Mouse (Mus musculus) limb, embryonic 11.5 days (tissue): ENCODE results near the gene Lhfp. TPM values are rescaled to one million over a fixed set of nuclear protein-coding genes. Genes with fewer than 3 reads are reported as not detected.

ENCODE experiments used
- ATAC-seq: fragments of 200-750 bp; cut with Nextera tagmentation; 2 replicates; pipeline ENCODE4 v1.8.0; 2017; ENCODE audit warnings: low read depth; ENCODE audit not compliant: insufficient number of reproducible peaks, low FRiP score, low TSS enrichment
- DNase-seq: peaks from one replicate; pipeline ENCODE4 v3.0.0-alpha.2; 2015; ENCODE audit warnings: low spot score
- H3K27ac ChIP-seq: fragments of 300-500 bp; sonication (generic); replicated peaks from 2 replicates; pipeline ENCODE4 v1.5.1; 2014; ENCODE audit warnings: low read depth, mild to moderate bottlenecking, low read length
- H3K27me3 ChIP-seq: fragments of 300-500 bp; sonication (generic); 2 replicates; pipeline ENCODE4 v1.6.1; 2014; ENCODE audit warnings: mild to moderate bottlenecking, low read length, mixed read lengths; ENCODE audit not compliant: control insufficient read depth, insufficient read depth
- H3K36me3 ChIP-seq: fragments of 300-500 bp; sonication (generic); 2 replicates; pipeline ENCODE4 v1.6.1; 2014; ENCODE audit warnings: mild to moderate bottlenecking, low read length, moderate library complexity, mixed read lengths; ENCODE audit not compliant: control insufficient read depth, insufficient read depth
- H3K4me1 ChIP-seq: fragments of 300-500 bp; sonication (generic); 2 replicates; pipeline ENCODE4 v1.6.1; 2014; ENCODE audit warnings: low read length, mixed read lengths; ENCODE audit not compliant: control insufficient read depth, insufficient read depth
- H3K4me2 ChIP-seq: fragments of 300-500 bp; sonication (generic); 2 replicates; pipeline ENCODE4 v1.6.1; 2014; ENCODE audit warnings: low read depth, mild to moderate bottlenecking, moderate library complexity; ENCODE audit not compliant: severe bottlenecking
- H3K4me3 ChIP-seq: fragments of 300-500 bp; sonication (generic); 2 replicates; pipeline ENCODE4 v1.5.1; 2014; ENCODE audit warnings: low read depth, low read length
- H3K9ac ChIP-seq: fragments of 300-500 bp; sonication (generic); 2 replicates; pipeline ENCODE4 v1.6.1; 2014; ENCODE audit warnings: mild to moderate bottlenecking, low read length
- H3K9me3 ChIP-seq: fragments of 300-500 bp; sonication (generic); 2 replicates; pipeline ENCODE4 v1.6.1; 2016; ENCODE audit warnings: low read length; ENCODE audit not compliant: control insufficient read depth
- WGBS: fragments of 180-500 bp; shearing (Covaris S2); extraction: QIAGEN DNeasy Blood & Tissue Kit; methylation state at CpG from one replicate; pipeline ENCODE4 v1.1.7; 2014; 5-methylcytosine and 5-hydroxymethylcytosine counted together
- polyA plus RNA-seq: library from polyadenylated mRNA; unstranded; fragments of >200 nt; fragmentation: Nextera tagmentation; extraction: Ambion mirVana; gene quantifications from 2 replicates; pipeline ENCODE4 v1.2.1, GENCODE M21; 2014

The Lhfp gene
- polyA plus RNA-seq, 1 experiment from 2014 or later, result 61.0 TPM

- DNase-seq (no peak), ATAC-seq (no peak)
- no peaks in the 10 kb centered on the region for H3K9me3 ChIP-seq
- WGBS, result 76% methylated on average over 2 of the region's 2 CpGs
- peaks cover 3% of the 10 kb centered on the region for H3K36me3 ChIP-seq
- no peak overlapping the region for H3K27ac ChIP-seq
- H3K4me2 ChIP-seq, result no peak overlapping the region
- H3K4me1 ChIP-seq, result peaks cover 3% of the 10 kb centered on the region; the same call in 1 of the 2 replicates
- no peak overlapping the region for H3K4me3 ChIP-seq
- no peak overlapping the region for H3K9ac ChIP-seq
- H3K27me3 ChIP-seq, result no peaks in the 10 kb centered on the region
These were observed 36.8 kb upstream of the Lhfp start for GRCm38 (mm10) chr3:53004406-53005114.

- no peaks in the 10 kb centered on the region for H3K27me3 ChIP-seq
- no peaks in the 10 kb centered on the region for H3K9me3 ChIP-seq
- no peak overlapping the region for H3K4me3 ChIP-seq
- H3K4me1 ChIP-seq, result no peaks in the 10 kb centered on the region
- no peak overlapping the region for H3K27ac ChIP-seq
- H3K4me2 ChIP-seq, result no peak overlapping the region
- no peak for DNase-seq
- 95% methylated on average over 8 of the region's 8 CpGs for WGBS
- H3K36me3 ChIP-seq, result peaks cover 3% of the 10 kb centered on the region
- no peak overlapping the region for H3K9ac ChIP-seq
- ATAC-seq, result no peak
These were observed 33.9 kb upstream of the Lhfp start for GRCm38 (mm10) chr3:53007411-53007810.

GRCm38 (mm10) chr3:53016436-53017340 lies 24.6 kb upstream of the Lhfp start, which contains the start of gene Cog6:
TSS of gene Cog6 (minus strand) at chr3:53017237.
- WGBS, result 7% methylated on average over 53 of the region's 53 CpGs
- Histone ChIP-seq H3K27ac (no peak within 1 kb of the TSS), H3K4me1 (peaks cover 11% of the 10 kb centered on the region; the same call in 1 of the 2 replicates), H3K9ac (peak within 1 kb of the TSS; percentile 62), H3K36me3 (peaks cover 2% of the 10 kb centered on the region; the same call in 1 of the 2 replicates), H3K4me2 (peak within 1 kb of the TSS; percentile 53), H3K9me3 (no peaks in the 10 kb centered on the region), H3K4me3 (peak within 1 kb of the TSS; percentile 72), H3K27me3 (no peaks in the 10 kb centered on the region)
- DNase-seq (peak; percentile 87), ATAC-seq (peak; percentile 82)

- no peaks in the 10 kb centered on the region for H3K27me3 ChIP-seq
- H3K4me1 ChIP-seq, result no peaks in the 10 kb centered on the region
- DNase-seq (no peak), ATAC-seq (no peak)
- H3K36me3 ChIP-seq, result no peaks in the 10 kb centered on the region
- no peak overlapping the region for H3K9ac ChIP-seq
- no peak overlapping the region for H3K4me2 ChIP-seq
- 86% methylated on average over 4 of the region's 4 CpGs for WGBS
- no peaks in the 10 kb centered on the region for H3K9me3 ChIP-seq
- no peak overlapping the region for H3K27ac ChIP-seq
- H3K4me3 ChIP-seq, result no peak overlapping the region
These were observed 14.0 kb upstream of the Lhfp start for GRCm38 (mm10) chr3:53027333-53027732.

GRCm38 (mm10) chr3:53029046-53029445 lies 12.3 kb upstream of the Lhfp start:
- no peaks in the 10 kb centered on the region for H3K36me3 ChIP-seq
- H3K9ac ChIP-seq, result no peak overlapping the region
- WGBS, result 21% methylated on average over 7 of the region's 7 CpGs
- H3K4me1 ChIP-seq, result no peaks in the 10 kb centered on the region
- DNase-seq (peak; percentile 86), ATAC-seq (no peak)
- no peaks in the 10 kb centered on the region for H3K27me3 ChIP-seq
- H3K27ac ChIP-seq, result no peak overlapping the region
- H3K4me3 ChIP-seq, result no peak overlapping the region
- H3K4me2 ChIP-seq, result no peak overlapping the region
- H3K9me3 ChIP-seq, result no peaks in the 10 kb centered on the region

- DNase-seq (no peak), ATAC-seq (no peak)
- Histone ChIP-seq H3K27me3 (no peaks in the 10 kb centered on the region), H3K9me3 (no peaks in the 10 kb centered on the region), H3K9ac (no peak overlapping the region), H3K4me2 (no peak overlapping the region), H3K4me1 (no peaks in the 10 kb centered on the region), H3K36me3 (no peaks in the 10 kb centered on the region), H3K4me3 (no peak overlapping the region), H3K27ac (no peak overlapping the region)
- 38% methylated on average over 6 of the region's 6 CpGs for WGBS
These were observed 9.7 kb upstream of the Lhfp start for GRCm38 (mm10) chr3:53031586-53031985.

- 58% methylated on average over 5 of the region's 5 CpGs for WGBS
These were observed 8.9 kb upstream of the Lhfp start for GRCm38 (mm10) chr3:53032432-53032831.

GRCm38 (mm10) chr3:53033448-53033847 lies 7.9 kb upstream of the Lhfp start:
- H3K27me3 ChIP-seq, result no peaks in the 10 kb centered on the region
- WGBS, result 24% methylated on average over 3 of the region's 3 CpGs
- no peak for ATAC-seq
- no peak overlapping the region for H3K27ac ChIP-seq
- no peak overlapping the region for H3K9ac ChIP-seq
- peak; percentile 64 for DNase-seq
- no peak overlapping the region for H3K4me3 ChIP-seq
- no peaks in the 10 kb centered on the region for H3K36me3 ChIP-seq
- no peaks in the 10 kb centered on the region for H3K9me3 ChIP-seq
- no peaks in the 10 kb centered on the region for H3K4me1 ChIP-seq
- no peak overlapping the region for H3K4me2 ChIP-seq

More at GRCm38 (mm10) chr3:53032432-53032831, 8.9 kb upstream of the Lhfp start:
- Histone ChIP-seq H3K9me3 (no peaks in the 10 kb centered on the region), H3K4me3 (no peak overlapping the region), H3K36me3 (no peaks in the 10 kb centered on the region), H3K4me2 (no peak overlapping the region), H3K4me1 (no peaks in the 10 kb centered on the region), H3K9ac (no peak overlapping the region), H3K27ac (no peak overlapping the region), H3K27me3 (no peaks in the 10 kb centered on the region)
- no peak for ATAC-seq
- no peak for DNase-seq
